Mouse (Mus musculus) lung, adult 2 months (tissue): ENCODE data around the gene Prkca.

Experiments used
- CTCF ChIP-seq: fragments of 200-500 bp; IDR thresholded peaks from 2 replicates; pipeline ENCODE4 v1.5.1; 2011; ENCODE audit warnings: mild to moderate bottlenecking, low read length, control low read depth; ENCODE audit not compliant: insufficient read depth
- POLR2A ChIP-seq: fragments of 200-500 bp; IDR thresholded peaks from 2 replicates; pipeline ENCODE4 v1.6.1; 2011; ENCODE audit warnings: low read depth, mild to moderate bottlenecking, control low read depth, low read length, borderline replicate concordance; ENCODE audit errors: extremely low read depth

DNA sequence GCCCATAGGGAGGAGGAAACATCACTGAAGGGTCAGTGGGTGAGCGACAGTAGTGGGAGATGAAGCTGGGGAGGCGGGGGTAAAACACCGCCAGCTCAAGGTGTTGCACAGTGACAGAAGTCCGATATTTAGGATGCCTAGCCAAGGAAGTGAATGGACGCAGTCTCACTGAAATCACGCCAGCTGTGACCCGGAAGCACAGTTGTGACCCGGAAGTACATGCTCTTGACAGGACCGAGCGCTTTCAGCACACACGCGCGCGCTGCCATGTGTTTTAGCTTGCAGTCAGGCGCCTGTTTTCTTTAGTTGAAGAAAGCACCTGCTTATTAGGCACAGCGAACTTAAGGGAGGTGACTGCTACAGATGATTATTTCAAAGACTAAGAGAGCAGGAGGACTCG lies 304.0 kb downstream of the Prkca start:
- no peak for TF ChIP-seq CTCF
- TF ChIP-seq POLR2A, result no peak
